In the genomic region with DNA sequence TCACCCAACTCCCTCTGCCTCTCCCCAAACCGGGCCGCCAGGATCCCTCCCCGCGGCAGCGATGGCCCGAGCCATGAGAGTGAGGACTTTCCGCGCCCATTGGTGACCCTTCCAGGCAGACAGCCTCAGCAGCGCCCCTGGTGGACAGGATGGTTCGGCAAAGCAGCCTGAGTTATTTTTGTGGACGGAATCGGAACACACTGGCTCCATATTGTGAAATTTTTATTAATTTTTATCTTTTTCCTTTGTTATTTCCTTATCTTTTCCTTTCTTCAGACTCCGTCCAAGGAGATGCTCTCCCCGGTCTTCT, we compare ENCODE assay signal across 9 mouse cellular contexts. TPM values are rescaled to one million over a fixed set of nuclear protein-coding genes. Genes with fewer than 3 reads are reported as not detected.
DNase-seq lines count a peak whose midpoint lies in the region; ATAC-seq lines count a peak whose summit lies in the region.
"Had no signal": no experiment of that assay in that cellular context is flagged by ENCODE, and none has a peak within 500 bp of the region (broad histone marks: within the 10 kb centered on the region; RNA-seq: fewer than 3 reads in every experiment).

No protein-coding gene starts in this region.

- ATAC-seq in kidney, embryonic 16.5 days (ENCODE audit: low FRiP score, low TSS enrichment): no peak
- ATAC-seq in activated CD4-positive, CD25-positive, alpha-beta regulatory T cell, adult 4 months: no peak

- no peak overlapping the region for H3K4me3 ChIP-seq in kidney, embryonic 16.5 days (ENCODE audit: low read length)
- H3K4me3 ChIP-seq: liver, embryonic 13.5 days had no signal

- H3K27ac ChIP-seq in kidney, embryonic 16.5 days (ENCODE audit: low read length): no peak overlapping the region
- H3K27ac ChIP-seq: liver, embryonic 13.5 days had no signal

- no peaks in the 10 kb centered on the region for H3K27me3 ChIP-seq in kidney, embryonic 16.5 days (ENCODE audit: insufficient read depth, low read length)
- H3K27me3 ChIP-seq: liver, embryonic 13.5 days had no signal

- H3K4me2 ChIP-seq in kidney, embryonic 16.5 days (replicated peaks; ENCODE audit: low read depth, low read length): no peak overlapping the region
- H3K4me2 ChIP-seq: liver, embryonic 13.5 days had no signal

- WGBS in kidney, embryonic 16.5 days: 83% methylated on average over 14 of the region's 14 CpGs

- H3K9ac ChIP-seq in kidney, embryonic 16.5 days (replicated peaks; ENCODE audit: low read length): no peak overlapping the region
- H3K9ac ChIP-seq: liver, embryonic 13.5 days had no signal

- H3K4me1 ChIP-seq in kidney, embryonic 16.5 days (ENCODE audit: insufficient read depth, low read length): no peaks in the 10 kb centered on the region

- no peaks in the 10 kb centered on the region for H3K9me3 ChIP-seq in kidney, embryonic 16.5 days (ENCODE audit: low read length)
- H3K9me3 ChIP-seq: liver, embryonic 13.5 days had no signal

- DNase-seq in kidney, adult 18-20 months: peak; percentile 60
- DNase-seq in urinary bladder, postnatal 25 days (ENCODE audit: low spot score): peak; percentile 58
- DNase-seq in urinary bladder, postnatal 4 days (ENCODE audit: low spot score in 2 of 2): no peak
- DNase-seq in cerebellum, adult 18-20 months: peak; percentile 73 to 81
- DNase-seq in heart, postnatal 4 days: peak; percentile 79
- peak; percentile 61 for DNase-seq in retina, postnatal 1 day
- DNase-seq: liver, embryonic 13.5 days had no signal

- peaks cover 72% of the 10 kb centered on the region for H3K36me3 ChIP-seq in kidney, embryonic 16.5 days (ENCODE audit: insufficient read depth, low read length)

RNA-seq across cellular contexts. Expression of a gene that starts 8.0 kb away (rescaled TPM):
- polyA plus RNA-seq in kidney, embryonic 16.5 days (2015; fragmentation: Nextera tagmentation; extraction: Ambion mirVana): 36.2 and 38.3 TPM in 2 replicates
- total RNA-seq in heart, postnatal 4 days (2021): 100 to 1,000 TPM; 455 to 466 TPM
- polyA plus RNA-seq in activated CD4-positive, CD25-positive, alpha-beta regulatory T cell, adult 4 months (2017; shearing (Covaris generic)): 1 to 10 TPM; 3.7 to 8.0 TPM

RNA-seq across cellular contexts. Expression of a gene that starts 12.7 kb away (rescaled TPM):
- polyA plus RNA-seq in kidney, embryonic 16.5 days (2015; fragmentation: Nextera tagmentation; extraction: Ambion mirVana): 132 and 150 TPM in 2 replicates
- 100 to 1,000 TPM; 181 to 188 TPM for total RNA-seq in heart, postnatal 4 days (2021)
- polyA plus RNA-seq in activated CD4-positive, CD25-positive, alpha-beta regulatory T cell, adult 4 months (2017; shearing (Covaris generic)): 10 to 100 TPM; 47.6 to 48.6 TPM

RNA-seq across cellular contexts. Expression of a gene that starts 22.9 kb away (rescaled TPM):
- polyA plus RNA-seq in kidney, embryonic 16.5 days (2015; fragmentation: Nextera tagmentation; extraction: Ambion mirVana): 105 and 121 TPM in 2 replicates
- 10 to 100 TPM; 42.6 to 45.1 TPM for total RNA-seq in heart, postnatal 4 days (2021)
- 100 to 1,000 TPM; 128 to 133 TPM for polyA plus RNA-seq in activated CD4-positive, CD25-positive, alpha-beta regulatory T cell, adult 4 months (2017; shearing (Covaris generic))

RNA-seq across cellular contexts. Expression of a gene that starts 35.3 kb away (rescaled TPM):
- 25.9 and 28.7 TPM in 2 replicates for polyA plus RNA-seq in kidney, embryonic 16.5 days (2015; fragmentation: Nextera tagmentation; extraction: Ambion mirVana)
- 10 to 100 TPM; 37.5 to 42.8 TPM for total RNA-seq in heart, postnatal 4 days (2021)
- polyA plus RNA-seq in activated CD4-positive, CD25-positive, alpha-beta regulatory T cell, adult 4 months (2017; shearing (Covaris generic)): 100 to 1,000 TPM in 1 of 2 experiments, 10 to 100 TPM in 1; 82.0 to 116 TPM

RNA-seq across cellular contexts. Expression of a gene that starts 41.4 kb away (rescaled TPM):
- polyA plus RNA-seq in kidney, embryonic 16.5 days (2015; fragmentation: Nextera tagmentation; extraction: Ambion mirVana): 93.0 and 96.2 TPM in 2 replicates
- total RNA-seq in heart, postnatal 4 days (2021): 10 to 100 TPM; 16.6 to 18.5 TPM
- 10 to 100 TPM; 13.9 to 19.1 TPM for polyA plus RNA-seq in activated CD4-positive, CD25-positive, alpha-beta regulatory T cell, adult 4 months (2017; shearing (Covaris generic))

Comparison
In these comparisons a context has a peak if more than half of its experiments do, and no peak if none do; other contexts are left out.
1. DNase-seq: peak in kidney, adult 18-20 months (single experiment), urinary bladder, postnatal 25 days (single experiment), cerebellum, adult 18-20 months (2 of 2), heart, postnatal 4 days (single experiment) and retina, postnatal 1 day (single experiment); none in urinary bladder, postnatal 4 days (0 of 2).